Mouse (Mus musculus) heart, embryonic 15.5 days (tissue): ENCODE results near the gene Tarsl2. TPM values are rescaled to one million over a fixed set of nuclear protein-coding genes. Genes with fewer than 3 reads are reported as not detected.

Source experiments
- ATAC-seq: fragments of 200-750 bp; cut with Nextera tagmentation; replicated peaks from 2 replicates; pipeline ENCODE4 v1.8.0; 2017; ENCODE audit warnings: low read depth, moderate TSS enrichment; ENCODE audit not compliant: insufficient number of reproducible peaks, insufficient read depth, low FRiP score
- H3K27ac ChIP-seq: fragments of 300-500 bp; sonication (generic); 2 replicates; pipeline ENCODE4 v1.5.1; 2015; ENCODE audit warnings: mild to moderate bottlenecking, inconsistent platforms
- H3K27me3 ChIP-seq: fragments of 300-500 bp; sonication (generic); 2 replicates; pipeline ENCODE4 v1.6.1; 2015; ENCODE audit warnings: inconsistent platforms
- H3K36me3 ChIP-seq: fragments of 300-500 bp; sonication (generic); 2 replicates; pipeline ENCODE4 v1.6.1; 2015; ENCODE audit warnings: mild to moderate bottlenecking, inconsistent platforms
- H3K4me1 ChIP-seq: fragments of 300-500 bp; sonication (generic); replicated peaks from 2 replicates; pipeline ENCODE4 v1.6.1; 2015; ENCODE audit warnings: inconsistent platforms
- H3K4me2 ChIP-seq: fragments of 300-500 bp; sonication (generic); 2 replicates; pipeline ENCODE4 v1.6.1; 2015; ENCODE audit warnings: inconsistent platforms, mild to moderate bottlenecking, moderate library complexity
- H3K4me3 ChIP-seq: fragments of 300-500 bp; sonication (generic); 2 replicates; pipeline ENCODE4 v1.5.1; 2015; ENCODE audit warnings: mild to moderate bottlenecking, inconsistent platforms
- H3K9ac ChIP-seq: fragments of 300-500 bp; sonication (generic); 2 replicates; pipeline ENCODE4 v1.6.1; 2015; ENCODE audit warnings: mild to moderate bottlenecking, inconsistent platforms
- H3K9me3 ChIP-seq: fragments of 300-500 bp; sonication (generic); replicated peaks from 2 replicates; pipeline ENCODE4 v1.6.1; 2016; ENCODE audit warnings: inconsistent platforms
- WGBS: fragments of 180-500 bp; shearing (Covaris S2); methylation state at CpG from one replicate; pipeline ENCODE4 v1.1.7; 2015; ENCODE audit warnings: mixed read lengths; 5-methylcytosine and 5-hydroxymethylcytosine counted together
- polyA plus RNA-seq: library from polyadenylated mRNA; unstranded; fragments of >200 nt; fragmentation: Nextera tagmentation; extraction: Ambion mirVana; gene quantifications from 2 replicates; pipeline ENCODE4 v1.2.1, GENCODE M21; 2015

The Tarsl2 gene
- polyA plus RNA-seq, 1 experiment from 2014 or later = 17.0 TPM

DNA sequence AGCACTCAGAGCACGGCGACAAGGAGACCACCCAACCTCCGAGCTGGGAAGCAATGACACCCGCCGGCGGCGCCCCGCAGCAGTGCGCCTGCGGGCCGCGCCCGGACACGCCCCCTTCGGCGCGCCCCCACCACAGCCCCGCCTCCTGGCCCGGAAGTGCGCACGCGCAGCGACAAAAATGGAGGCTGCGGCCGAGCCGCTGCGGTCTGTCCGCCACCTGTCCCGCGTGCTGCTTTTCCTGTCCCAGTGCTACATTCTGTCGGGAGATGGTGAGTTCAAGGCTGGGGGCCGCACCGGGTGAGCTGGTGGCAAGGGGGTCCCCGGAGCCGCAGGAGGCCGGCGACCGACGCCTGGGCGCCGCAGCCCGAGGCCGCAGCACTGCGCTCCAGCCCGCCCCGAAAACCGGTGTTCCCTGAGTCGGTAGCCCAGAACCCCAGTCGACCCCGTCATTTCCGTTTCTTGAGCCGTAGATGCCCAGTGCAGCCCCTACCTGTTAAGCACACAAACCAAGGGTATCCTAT, 48.7 kb downstream of the Tarsl2 start:
- peak; percentile 89 for ATAC-seq
- Histone ChIP-seq H3K4me1 (peaks cover 13% of the 10 kb centered on the region), H3K27ac (peak overlapping the region; percentile 76), H3K4me2 (peak overlapping the region; percentile 72), H3K9me3 (no peaks in the 10 kb centered on the region), H3K36me3 (peaks cover 20% of the 10 kb centered on the region), H3K4me3 (peak overlapping the region; percentile 77), H3K27me3 (no peaks in the 10 kb centered on the region), H3K9ac (peak overlapping the region; percentile 81)
- WGBS = under 1% methylated on average over 52 of the region's 52 CpGs

DNA sequence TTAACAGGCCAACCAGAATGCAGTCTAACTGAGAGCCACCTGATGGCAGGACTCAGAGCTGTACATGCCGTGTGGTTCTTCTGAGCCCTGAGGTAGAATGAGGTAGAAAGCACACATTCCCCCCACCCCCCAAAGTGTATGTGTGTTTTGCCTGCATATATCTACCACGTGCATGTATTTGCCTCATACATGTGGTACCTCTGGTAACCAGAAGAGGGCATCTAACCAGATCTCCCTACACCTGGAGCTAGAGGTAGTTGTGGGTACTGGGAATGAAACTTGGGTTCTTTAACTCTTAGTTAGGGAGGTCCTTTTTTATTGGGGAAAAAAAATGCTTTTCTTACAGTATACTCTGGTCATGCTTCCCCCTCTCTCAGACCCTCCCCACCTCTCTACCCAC, 51.8 kb downstream of the Tarsl2 start:
- Histone ChIP-seq H3K27me3 (no peaks in the 10 kb centered on the region), H3K4me3 (no peak overlapping the region), H3K36me3 (peaks cover 45% of the 10 kb centered on the region), H3K9me3 (no peaks in the 10 kb centered on the region), H3K4me1 (peaks cover 13% of the 10 kb centered on the region), H3K9ac (no peak overlapping the region), H3K4me2 (no peak overlapping the region), H3K27ac (no peak overlapping the region)
- no peak for ATAC-seq
- 49% methylated on average over 2 of the region's 2 CpGs for WGBS

- Histone ChIP-seq H3K4me1 (peaks cover 5% of the 10 kb centered on the region; the same call in 1 of the 2 replicates), H3K27me3 (no peaks in the 10 kb centered on the region), H3K4me3 (no peak overlapping the region), H3K9me3 (no peaks in the 10 kb centered on the region), H3K9ac (no peak overlapping the region), H3K27ac (no peak overlapping the region), H3K36me3 (peaks cover 42% of the 10 kb centered on the region), H3K4me2 (no peak overlapping the region)
- WGBS = 75% methylated on average over 7 of the region's 7 CpGs
- ATAC-seq = no peak
These were observed 57.4 kb downstream of the Tarsl2 start for GRCm38 (mm10) chr7:65702076-65702475.

- Histone ChIP-seq H3K4me1 (peaks cover 5% of the 10 kb centered on the region; the same call in 1 of the 2 replicates), H3K9me3 (no peaks in the 10 kb centered on the region), H3K27ac (peak overlapping the region; percentile 45; the same call in 1 of the 2 replicates), H3K4me3 (peak overlapping the region; percentile 47), H3K36me3 (peaks cover 20% of the 10 kb centered on the region), H3K4me2 (peak overlapping the region; percentile 65), H3K27me3 (no peaks in the 10 kb centered on the region), H3K9ac (peak overlapping the region; percentile 34; the same call in 1 of the 2 replicates)
- ATAC-seq = no peak
- WGBS = 6% methylated on average over 10 of the region's 10 CpGs
These were observed 60.1 kb downstream of the Tarsl2 start for GRCm38 (mm10) chr7:65704818-65705242.

DNA sequence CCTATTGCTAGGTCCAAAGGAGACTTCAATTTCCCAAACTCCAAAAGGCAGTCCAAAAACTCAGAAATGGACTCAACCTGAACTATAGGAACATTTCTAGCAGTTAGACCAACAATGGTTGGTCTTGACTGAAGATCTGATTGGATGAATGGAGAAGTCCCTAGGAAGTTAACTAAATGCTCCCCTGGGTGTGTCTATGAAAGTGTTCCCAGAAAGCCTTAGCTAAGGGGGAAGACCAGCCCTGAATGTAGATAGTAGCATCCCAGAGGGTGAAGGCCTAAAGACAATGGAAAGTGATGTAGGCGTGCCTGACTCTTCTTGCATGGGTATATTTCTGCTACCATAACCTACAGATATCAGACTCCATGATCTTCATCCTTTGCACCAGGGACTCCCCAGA, 63.8 kb downstream of the Tarsl2 start:
- H3K9me3 ChIP-seq = no peaks in the 10 kb centered on the region
- no peak overlapping the region for H3K4me3 ChIP-seq
- peaks cover 5% of the 10 kb centered on the region; the same call in 1 of the 2 replicates for H3K4me1 ChIP-seq
- H3K9ac ChIP-seq = no peak overlapping the region
- no peaks in the 10 kb centered on the region for H3K27me3 ChIP-seq
- H3K36me3 ChIP-seq = no peaks in the 10 kb centered on the region
- 90% methylated on average over 1 of the region's 1 CpGs for WGBS
- H3K27ac ChIP-seq = no peak overlapping the region
- no peak for ATAC-seq
- H3K4me2 ChIP-seq = no peak overlapping the region

DNA sequence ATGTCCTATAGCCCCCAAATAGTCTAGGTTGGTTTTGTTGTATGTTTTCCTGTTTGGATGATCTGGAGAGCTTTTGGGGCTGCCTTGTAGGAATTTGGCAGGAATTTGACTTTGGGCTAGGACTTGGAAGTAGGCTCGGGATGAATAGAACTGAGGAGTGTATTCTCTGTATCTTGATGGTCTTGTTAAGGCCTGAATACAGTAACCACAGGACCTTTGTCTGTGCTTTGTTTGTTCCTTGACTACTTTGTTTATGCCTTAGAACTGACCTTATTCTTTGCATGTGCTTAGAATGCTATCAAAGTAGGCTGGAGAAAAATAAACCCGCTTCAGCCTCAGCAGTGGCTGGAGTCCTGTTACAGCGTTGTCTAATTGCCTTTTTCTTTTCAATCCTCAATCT, 65.6 kb downstream of the Tarsl2 start:
- H3K27ac ChIP-seq = no peak overlapping the region
- H3K27me3 ChIP-seq = no peaks in the 10 kb centered on the region
- H3K9me3 ChIP-seq = no peaks in the 10 kb centered on the region
- no peak overlapping the region for H3K4me2 ChIP-seq
- ATAC-seq = no peak
- no peaks in the 10 kb centered on the region for H3K36me3 ChIP-seq
- no peak overlapping the region for H3K9ac ChIP-seq
- 80% methylated on average over 3 of the region's 3 CpGs for WGBS
- H3K4me3 ChIP-seq = no peak overlapping the region
- H3K4me1 ChIP-seq = peaks cover 2% of the 10 kb centered on the region; the same call in 1 of the 2 replicates

DNA sequence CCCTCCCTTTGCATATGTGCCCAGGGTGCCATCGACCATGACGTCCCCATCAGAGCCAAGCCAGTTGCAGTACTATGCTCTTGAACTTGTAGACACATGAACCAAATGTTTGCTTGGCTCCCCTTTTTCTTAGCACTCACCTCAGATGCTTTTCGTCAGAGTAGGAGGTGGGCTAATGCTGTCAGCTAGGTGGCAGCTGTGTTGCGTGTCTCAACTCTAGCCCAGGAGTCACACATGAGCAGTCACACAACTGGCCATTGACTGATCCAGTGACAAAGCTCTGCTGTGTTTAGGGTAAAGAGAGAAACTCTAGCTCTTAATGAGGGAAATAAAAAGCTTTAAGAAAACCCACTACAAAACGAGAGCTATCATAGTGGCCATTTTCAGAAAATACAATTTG, 69.1 kb downstream of the Tarsl2 start:
- no peaks in the 10 kb centered on the region for H3K36me3 ChIP-seq
- H3K4me1 ChIP-seq = no peaks in the 10 kb centered on the region
- H3K9ac ChIP-seq = no peak overlapping the region
- H3K27ac ChIP-seq = no peak overlapping the region
- no peaks in the 10 kb centered on the region; the same call in 1 of the 2 replicates for H3K27me3 ChIP-seq
- no peaks in the 10 kb centered on the region for H3K9me3 ChIP-seq
- WGBS = 59% methylated on average over 5 of the region's 5 CpGs
- H3K4me2 ChIP-seq = no peak overlapping the region
- no peak for ATAC-seq
- no peak overlapping the region for H3K4me3 ChIP-seq

- H3K36me3 ChIP-seq = no peaks in the 10 kb centered on the region
These were observed 69.6 kb downstream of the Tarsl2 start for GRCm38 (mm10) chr7:65714304-65714703.

DNA sequence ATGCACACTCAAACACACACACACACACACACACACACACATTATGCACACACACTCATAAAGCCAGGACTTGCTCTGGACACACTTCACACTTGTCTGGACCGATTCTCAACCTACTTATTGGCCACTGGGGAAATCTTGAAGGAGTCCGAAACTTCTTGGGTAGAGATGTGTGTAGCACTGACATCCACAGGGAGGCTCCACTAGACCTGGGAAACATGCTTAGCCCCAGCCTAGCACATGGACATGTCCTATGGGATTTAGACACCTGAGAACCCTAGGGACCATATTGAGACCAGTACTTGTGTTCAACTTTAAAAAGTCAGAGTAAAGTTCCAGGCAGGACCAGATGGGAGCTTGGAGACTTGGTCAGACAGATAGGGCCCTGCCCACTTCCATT, 89.3 kb downstream of the Tarsl2 start:
- no peak for ATAC-seq
- H3K36me3 ChIP-seq = no peaks in the 10 kb centered on the region
- WGBS = 73% methylated on average over 2 of the region's 2 CpGs
- H3K4me1 ChIP-seq = peaks cover 4% of the 10 kb centered on the region
- no peaks in the 10 kb centered on the region for H3K9me3 ChIP-seq
- H3K4me3 ChIP-seq = no peak overlapping the region
- no peak overlapping the region for H3K4me2 ChIP-seq
- H3K9ac ChIP-seq = no peak overlapping the region
- no peaks in the 10 kb centered on the region for H3K27me3 ChIP-seq
- H3K27ac ChIP-seq = no peak overlapping the region

More at GRCm38 (mm10) chr7:65714304-65714703, 69.6 kb downstream of the Tarsl2 start:
- no peak overlapping the region for H3K27ac ChIP-seq
- WGBS = 46% methylated on average over 4 of the region's 4 CpGs
- no peaks in the 10 kb centered on the region; the same call in 1 of the 2 replicates for H3K27me3 ChIP-seq
- no peak overlapping the region for H3K9ac ChIP-seq
- H3K4me1 ChIP-seq = no peaks in the 10 kb centered on the region
- ATAC-seq = no peak
- no peak overlapping the region for H3K4me3 ChIP-seq
- no peak overlapping the region for H3K4me2 ChIP-seq
- no peaks in the 10 kb centered on the region for H3K9me3 ChIP-seq

GRCm38 (mm10) chr7:65735261-65735660, 90.6 kb downstream of the Tarsl2 start:
- H3K4me2 ChIP-seq = no peak overlapping the region
- no peaks in the 10 kb centered on the region for H3K9me3 ChIP-seq
- H3K4me1 ChIP-seq = peaks cover 4% of the 10 kb centered on the region
- 81% methylated on average over 3 of the region's 3 CpGs for WGBS
- no peak for ATAC-seq
- no peak overlapping the region for H3K4me3 ChIP-seq
- H3K9ac ChIP-seq = no peak overlapping the region
- no peaks in the 10 kb centered on the region for H3K36me3 ChIP-seq
- H3K27me3 ChIP-seq = no peaks in the 10 kb centered on the region
- H3K27ac ChIP-seq = no peak overlapping the region

- WGBS = 48% methylated on average over 12 of the region's 12 CpGs
- Histone ChIP-seq H3K27ac (no peak overlapping the region), H3K4me2 (no peak overlapping the region), H3K9ac (no peak overlapping the region), H3K4me3 (no peak overlapping the region), H3K27me3 (no peaks in the 10 kb centered on the region), H3K9me3 (no peaks in the 10 kb centered on the region), H3K4me1 (peaks cover 4% of the 10 kb centered on the region), H3K36me3 (no peaks in the 10 kb centered on the region)
- no peak for ATAC-seq
These were observed 92.8 kb downstream of the Tarsl2 start for GRCm38 (mm10) chr7:65737286-65738040.
